Mouse (Mus musculus) gastrocnemius, postnatal 10 days (tissue): ENCODE measurements around the gene Sirt2. TPM values are rescaled to one million over a fixed set of nuclear protein-coding genes. Genes with fewer than 3 reads are reported as not detected.
A peak's percentile ranks its signal among the peaks of the same experiment; 100 is the strongest.

Source experiments
- DNase-seq: peaks from one replicate; pipeline ENCODE4 v3.0.0; 2021; ENCODE audit warnings: mixed read lengths
- total RNA-seq, 2 experiments: library from RNA; stranded (reverse); gene quantifications; 2 replicates each; pipeline ENCODE4 v1.2.3; 2021

Gene Sirt2
- total RNA-seq, 2 experiments from 2014 or later = 78.5 to 80.4 TPM

DNA sequence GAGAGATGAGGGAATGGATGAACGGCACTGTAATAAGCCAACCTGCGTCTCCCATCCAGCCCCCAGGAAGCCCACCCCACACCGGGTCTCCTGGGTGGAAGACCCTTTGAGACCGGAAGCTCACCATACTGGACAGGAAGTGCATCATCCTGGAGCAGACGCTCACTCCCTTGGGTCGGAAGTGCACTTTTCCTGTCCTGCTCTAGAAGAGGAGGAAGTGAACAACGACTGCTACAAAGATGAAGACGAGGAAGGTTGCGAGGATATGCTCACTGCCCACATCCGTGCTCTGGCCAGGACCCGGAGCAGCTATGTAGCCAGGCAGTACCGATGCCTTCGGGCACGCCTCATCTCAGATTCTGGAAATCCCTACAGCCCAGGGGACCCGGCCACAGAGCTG, 29.3 kb downstream of the Sirt2 start:
- no peak for DNase-seq

DNA sequence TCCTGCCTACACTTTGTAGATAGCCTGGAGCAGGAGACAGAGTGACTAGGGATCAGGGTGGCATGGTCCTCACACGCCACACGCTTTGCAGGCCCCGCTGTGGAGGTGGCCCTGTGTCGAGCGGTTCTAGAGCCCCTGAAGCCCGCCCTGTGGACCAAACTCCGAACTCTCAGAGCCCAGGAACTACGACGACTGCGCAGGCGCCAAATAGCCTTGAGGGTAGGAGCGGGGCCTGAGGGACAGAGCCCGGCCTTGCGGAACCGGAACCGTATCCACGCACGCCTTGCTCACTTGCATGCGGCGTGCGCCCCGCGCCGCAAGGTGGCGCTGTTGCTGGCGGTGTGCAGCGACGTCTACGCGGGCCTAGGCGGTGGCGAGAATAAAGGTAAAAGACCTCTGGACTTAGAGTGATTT, 30.0 kb downstream of the Sirt2 start:
- DNase-seq = peak; percentile 87

DNA sequence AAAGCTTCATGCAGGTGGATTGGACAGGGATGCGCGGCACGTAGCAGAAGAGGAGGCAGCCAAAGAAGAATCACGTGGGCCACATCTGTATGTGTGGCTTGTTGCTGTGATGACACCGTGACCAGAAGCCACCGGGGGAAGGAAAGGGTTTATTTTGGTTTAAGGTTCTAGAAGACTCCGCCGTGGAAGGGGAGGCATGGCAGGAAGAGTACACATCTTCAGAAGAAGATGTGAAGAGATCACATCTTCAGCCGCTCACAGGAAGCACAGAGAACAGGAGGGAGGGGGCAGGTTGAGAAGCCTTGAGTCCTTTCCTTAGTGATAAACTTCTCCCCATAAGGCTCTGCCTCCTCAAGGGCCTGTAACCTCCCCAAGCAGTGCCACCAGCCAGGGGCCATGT, 33.5 kb downstream of the Sirt2 start:
- DNase-seq = no peak

DNA sequence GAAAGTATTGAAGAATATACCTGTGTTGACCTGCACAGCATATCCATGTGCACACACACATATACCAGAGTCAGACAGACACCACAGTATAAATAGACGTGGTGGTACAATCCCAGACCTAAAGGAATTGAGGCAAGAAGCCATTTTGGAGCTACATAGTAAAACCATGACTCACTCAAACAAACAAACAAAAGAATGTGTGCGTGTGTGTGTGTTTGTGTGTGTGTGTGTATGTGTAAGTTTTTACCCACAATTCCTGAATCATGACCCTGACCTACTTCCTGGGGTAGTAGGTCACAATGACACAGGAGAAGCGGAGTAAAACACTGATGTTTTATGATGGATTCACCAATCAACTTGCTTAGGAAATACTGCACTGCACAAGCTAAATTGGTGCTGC, 34.9 kb downstream of the Sirt2 start:
- DNase-seq = no peak

DNA sequence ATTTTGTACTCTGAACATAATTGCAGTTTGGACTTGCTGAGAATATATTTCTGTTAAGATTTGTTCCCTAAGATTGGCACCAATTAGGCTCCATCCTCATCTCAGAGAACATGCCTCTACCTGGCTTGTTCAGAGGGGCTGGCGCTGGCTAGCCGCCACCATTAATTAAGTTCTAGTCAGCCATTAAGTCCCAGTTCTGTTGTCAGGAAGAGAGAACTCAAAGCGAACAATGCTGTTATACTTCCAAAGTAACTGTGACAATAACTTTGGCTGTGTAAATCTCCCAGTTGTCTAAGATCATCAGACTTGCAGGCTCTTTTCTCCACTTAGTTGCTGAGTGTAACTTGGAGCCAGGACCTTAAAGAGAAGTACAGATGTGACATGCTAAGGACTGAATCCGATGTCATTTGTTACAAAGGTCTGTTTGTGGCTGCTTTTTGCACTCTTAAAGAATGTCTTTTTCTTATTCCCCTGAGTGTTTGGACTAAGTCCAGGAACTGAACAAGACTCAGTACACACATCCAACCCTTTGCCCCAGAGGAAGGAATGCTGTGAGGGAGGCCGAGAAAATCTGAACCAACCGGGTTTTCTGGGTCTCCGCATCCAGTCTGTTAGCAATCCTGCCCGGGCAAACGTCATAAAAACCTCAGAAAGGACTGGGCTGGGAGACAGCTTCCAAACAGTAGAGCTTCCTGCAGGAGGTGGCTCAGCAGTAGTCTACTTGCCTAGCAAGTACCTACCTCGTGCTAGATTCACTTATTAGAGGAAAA, 35.6 kb downstream of the Sirt2 start:
- no peak for DNase-seq

DNA sequence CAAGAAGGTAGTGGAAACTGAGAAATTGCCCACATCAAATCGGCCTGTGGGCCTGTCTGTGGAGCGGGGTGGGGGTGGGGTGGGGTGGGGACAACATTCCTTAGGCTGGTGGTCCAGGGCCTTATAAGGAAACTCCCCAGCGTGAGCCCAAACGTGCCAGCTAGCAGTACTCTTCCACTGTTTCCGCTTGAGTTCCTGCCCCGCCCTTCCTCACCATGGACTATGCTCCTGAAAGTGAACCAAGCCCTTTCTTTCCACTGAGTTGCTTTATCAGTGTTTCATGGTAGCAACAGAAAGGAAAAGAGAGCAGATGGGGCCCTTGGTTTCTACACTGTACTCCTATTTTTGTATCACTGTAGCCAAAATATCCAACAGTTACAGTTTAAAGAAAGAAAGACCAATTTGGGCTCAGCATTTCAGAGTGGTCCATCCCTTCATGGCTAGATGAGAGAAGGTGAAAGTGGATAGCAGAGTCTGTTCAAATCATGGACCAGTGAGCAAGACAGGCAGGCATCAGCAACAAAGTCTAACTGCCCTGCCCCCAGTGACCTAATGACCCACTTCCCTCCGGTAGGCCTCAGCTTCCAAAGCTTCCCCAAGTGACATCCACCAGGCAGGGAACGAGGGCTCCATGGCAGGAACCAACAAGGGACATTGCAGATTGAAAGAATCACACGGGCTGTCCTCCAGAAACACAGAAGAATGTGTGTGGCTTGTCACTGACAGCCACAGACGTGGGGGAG, 36.5 kb downstream of the Sirt2 start:
- no peak for DNase-seq

DNA sequence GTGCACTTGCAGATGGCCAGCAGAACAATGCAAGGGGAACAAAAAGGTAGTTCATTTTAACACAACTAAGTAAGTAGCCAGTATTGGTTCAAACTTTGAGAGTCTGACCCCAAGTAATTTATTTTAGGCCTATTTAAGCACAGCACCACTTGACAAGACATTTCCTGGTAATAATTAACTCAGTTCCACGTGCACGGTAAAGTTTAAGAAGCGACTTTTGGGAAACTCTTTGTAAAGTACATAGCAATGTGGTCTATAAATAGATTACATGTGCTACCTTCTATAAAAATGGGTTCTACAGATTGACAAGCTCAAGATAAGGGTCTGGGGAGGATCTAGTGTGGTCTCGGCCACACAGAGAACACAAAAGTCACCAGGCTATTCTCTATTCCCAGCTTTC, 37.2 kb downstream of the Sirt2 start:
- no peak for DNase-seq

DNA sequence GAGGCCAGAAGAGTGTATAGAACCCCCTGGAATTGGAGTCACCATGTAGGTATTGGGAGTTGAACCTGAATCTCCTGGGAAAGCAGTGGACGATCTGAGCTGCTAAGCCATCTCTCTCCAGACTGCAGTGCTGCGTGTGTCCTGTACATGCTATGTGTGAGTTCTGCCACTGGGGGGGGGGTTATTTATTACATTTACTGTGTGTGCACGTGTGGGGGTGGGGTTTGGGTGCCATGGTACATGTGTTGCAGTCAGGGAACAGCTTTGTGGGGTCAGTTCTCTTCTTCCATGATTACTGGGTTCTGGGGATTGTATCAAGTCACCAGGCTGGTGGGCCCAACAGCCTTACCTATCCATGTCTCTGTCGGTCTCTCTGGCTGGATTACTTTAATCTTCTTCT, 40.3 kb downstream of the Sirt2 start:
- no peak for DNase-seq

DNA sequence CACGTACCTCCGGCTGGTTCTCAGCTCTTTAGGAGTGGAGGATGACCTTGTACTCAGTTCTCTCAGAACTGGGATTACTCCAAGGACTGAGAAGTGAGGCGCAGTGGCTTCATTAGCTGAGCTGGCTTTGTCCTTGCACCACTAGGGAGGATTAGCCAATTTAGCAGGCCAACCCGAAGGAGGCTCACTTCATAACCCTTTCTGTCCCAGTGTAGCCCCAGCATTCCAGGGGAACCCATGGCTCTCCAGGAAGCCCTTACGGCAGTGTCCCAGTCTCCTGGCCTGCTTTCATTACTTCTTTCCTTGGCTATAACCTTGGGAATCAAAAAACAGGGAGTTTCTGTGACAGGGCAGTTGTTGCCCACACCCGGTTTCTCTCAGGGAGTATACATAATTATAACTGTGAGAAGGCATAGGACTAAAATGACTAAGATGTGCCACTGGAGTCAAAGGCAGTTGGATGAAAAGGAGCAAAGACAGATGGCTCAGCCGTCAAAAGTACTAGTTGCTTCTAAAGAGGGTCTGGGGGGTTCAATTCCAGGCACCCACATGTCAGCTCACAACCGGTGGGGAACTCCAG, 41.2 kb downstream of the Sirt2 start:
- DNase-seq = no peak

DNA sequence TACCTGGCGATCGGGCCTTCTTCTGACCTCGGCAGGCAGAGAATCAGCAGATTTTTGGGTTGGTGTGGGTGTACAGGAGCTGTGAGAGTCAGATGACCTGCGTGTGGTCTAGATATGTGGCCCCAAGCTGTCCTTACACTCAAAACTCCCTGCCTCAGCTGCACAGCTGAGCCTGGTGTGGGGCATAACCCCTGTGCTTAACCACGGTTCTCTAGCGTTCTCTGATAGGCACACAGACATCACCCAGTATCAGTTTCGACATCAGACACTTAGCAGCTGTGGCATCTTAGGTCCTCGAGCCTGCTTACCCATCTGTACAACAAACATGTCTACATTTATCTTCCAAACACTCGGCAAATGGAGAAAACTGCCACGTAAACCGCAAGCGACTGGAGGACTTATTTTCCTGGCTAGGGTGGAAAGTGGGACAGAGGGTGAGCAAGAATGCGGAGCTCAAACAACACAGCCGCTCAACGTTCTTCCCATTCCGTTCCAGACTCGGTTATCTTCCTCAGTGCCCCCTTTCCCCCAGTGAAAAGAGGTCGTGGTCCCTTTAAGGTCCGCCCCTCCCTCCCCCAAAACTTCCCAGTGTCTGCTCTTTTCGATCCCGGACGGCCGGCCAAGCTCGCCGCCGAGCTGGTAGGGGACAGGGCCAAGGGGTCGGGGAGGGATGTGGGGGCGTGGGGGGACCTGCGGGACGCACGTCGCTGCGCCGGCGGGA, 41.8 kb downstream of the Sirt2 start, which contains the start of gene Hnrnpl:
Hnrnpl (plus strand) TSS at position 321 of the 721 bp plus-strand sequence.
- no peak for DNase-seq

DNA sequence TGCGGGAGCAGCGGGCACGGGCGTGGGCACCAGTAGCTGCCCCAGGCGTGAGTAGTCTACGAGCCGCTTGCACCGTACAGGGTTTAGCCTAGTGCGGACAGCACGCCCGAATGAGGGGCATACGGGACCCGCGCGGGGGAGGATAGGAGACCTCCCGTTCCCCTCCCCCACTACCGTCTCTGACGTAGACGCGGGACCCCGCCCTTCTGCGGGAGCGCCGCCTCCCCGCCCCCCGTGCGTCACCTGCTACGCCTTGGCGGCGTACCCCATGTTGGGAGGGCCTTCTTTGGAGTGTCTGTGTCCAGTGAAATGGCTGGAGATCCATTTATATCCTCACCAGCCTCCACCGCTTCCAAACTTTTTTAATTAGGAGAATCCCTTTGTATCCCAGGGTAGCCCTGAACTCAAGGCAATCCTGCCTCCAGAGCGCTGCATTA, 42.4 kb downstream of the Sirt2 start:
- peak; percentile 98 for DNase-seq

DNA sequence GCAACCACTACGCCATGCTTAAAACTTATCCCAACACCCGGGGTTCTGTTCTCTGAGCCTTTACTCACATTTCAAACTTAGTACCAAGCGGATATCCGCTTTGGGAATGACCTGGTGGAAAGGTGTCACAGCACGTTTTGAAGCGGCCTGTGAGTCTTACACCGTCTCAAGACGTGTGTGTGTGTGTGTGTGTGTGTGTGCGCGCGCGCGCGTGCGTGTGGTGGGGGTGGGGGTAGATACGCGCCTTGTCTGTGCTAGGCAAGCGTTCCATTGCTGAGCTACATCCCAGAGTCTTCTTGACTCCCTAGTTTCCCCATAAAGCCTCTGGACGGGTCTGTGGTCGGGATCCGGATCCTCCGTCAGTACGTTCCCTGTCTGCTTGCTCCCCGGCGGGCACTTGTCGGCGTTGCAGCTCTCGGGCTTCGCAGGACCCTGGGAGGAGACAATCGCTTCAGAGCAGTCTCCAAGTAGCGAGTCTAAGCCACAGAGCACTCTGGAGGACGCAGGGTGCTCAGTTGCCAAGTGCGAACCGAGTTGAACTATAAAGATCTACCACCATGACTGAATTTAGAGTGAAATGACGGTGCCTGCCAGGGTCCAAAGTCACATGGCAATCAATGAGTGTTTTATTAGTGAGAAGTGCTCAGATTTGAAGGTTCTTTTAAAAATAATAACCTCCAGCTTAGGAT, 43.0 kb downstream of the Sirt2 start:
- DNase-seq = peak; percentile 68

DNA sequence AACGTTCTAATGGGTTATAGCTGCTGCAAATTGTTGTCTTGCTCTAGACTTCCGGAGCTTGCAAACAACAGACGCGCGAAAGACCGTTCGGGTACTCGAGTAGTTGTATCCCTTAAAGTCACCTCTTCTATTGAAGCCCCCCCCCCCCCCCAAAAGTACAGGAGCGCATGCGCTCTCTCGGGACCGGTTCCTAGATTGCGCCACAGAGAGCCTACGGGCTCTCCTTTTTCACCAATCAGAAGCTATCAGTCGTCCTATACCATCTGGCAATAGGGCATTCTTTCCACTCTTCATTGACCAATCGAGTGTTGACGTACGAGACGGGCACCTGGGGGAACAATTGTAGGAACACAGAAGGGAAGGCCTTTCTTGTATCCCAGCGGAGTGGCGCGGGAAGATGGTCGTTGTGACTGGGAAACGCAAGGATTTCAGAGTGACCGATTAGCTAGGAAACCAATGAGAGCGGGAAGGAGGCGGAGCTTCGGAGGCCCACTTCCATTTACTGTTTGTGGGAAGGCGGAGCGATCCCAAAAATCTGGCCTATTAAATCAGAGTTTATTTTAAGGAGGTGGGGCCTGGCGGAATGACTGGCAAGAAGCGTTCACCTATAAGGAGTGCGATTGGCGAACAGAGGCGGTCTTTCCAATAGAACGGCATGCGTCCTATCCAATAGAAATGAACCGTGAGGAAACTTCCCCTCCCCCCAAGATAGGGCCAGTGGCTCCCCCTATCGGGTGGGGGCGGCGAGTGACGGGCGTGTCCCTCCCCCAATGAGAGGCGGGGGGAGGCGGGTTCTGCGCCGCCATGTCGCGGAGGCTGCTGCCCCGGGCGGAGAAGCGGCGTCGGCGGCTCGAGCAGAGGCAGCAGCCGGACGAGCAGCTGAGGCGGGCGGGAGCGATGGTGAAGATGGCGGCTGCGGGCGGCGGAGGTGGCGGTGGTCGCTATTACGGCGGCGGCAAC, 43.9 kb downstream of the Sirt2 start:
- peak; percentile 98 for DNase-seq

DNA sequence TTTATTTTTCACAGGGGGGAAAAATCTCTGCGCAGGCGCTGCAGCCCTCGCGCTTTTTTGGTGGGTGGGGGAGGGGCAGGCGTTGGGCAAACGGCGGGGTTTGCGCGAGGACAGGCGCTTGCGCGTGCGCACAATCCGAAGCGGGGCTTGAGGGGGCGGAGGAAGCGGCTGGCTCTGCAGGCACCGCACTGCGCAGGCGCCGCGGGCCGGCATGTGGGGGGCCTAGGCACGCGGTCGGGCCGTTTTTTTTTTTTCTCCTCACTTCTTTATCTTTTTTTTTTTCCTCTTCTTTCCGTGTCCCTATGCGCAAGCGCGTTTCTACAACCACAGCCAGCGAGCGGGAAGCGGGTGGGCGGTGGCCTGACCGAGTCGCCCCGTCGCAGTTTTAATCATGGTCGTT, 44.7 kb downstream of the Sirt2 start:
- peak; percentile 97 for DNase-seq

DNA sequence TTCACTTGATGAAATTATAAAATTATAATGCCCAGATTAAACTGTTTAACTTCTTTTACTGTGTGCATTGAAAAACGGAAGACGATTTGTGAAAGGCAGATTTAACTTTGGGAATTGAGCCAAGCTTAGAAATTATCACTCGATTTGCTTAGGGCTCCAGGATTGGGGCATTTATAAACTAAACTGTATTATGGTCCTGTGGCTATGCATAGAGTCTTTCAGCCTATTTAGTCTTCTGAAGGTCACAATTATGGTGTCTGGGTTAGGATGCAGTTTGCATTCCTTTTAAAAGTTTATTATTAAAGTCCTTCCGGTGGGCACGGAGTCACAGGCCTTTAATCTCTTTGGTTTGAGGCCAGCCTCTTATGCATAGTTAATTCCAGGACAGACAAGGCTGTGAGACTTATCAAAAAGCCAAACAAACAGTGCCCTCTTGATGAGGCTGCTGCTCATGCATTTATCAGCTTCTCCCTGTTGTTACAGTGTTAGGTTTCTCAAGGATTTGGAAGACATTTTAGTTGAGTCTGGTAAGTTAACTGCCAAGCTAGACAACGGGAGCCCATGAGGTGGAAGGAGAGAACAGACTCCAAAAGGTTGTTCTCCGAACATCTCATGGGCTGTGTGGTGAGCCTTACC, 45.2 kb downstream of the Sirt2 start:
- DNase-seq = no peak

DNA sequence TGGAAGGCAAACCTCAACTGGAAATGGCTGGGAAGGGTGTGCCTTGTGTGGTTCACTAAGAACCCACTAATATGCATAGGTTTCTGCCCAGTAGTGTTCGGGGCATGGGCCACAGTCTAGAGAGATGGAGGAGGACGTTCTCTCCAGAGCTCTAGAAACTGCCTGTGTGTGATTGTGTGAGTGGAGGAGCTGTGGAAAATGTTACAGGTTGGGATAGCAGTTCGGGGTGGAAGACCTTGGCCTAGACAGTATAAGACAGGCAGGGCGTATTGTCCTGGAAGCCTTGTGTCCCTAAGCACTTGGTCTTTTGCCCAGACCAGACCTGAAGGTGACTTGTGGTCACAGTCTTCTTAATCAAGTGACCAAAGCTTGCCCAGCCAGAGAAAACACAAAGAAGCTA, 45.9 kb downstream of the Sirt2 start:
- no peak for DNase-seq

DNA sequence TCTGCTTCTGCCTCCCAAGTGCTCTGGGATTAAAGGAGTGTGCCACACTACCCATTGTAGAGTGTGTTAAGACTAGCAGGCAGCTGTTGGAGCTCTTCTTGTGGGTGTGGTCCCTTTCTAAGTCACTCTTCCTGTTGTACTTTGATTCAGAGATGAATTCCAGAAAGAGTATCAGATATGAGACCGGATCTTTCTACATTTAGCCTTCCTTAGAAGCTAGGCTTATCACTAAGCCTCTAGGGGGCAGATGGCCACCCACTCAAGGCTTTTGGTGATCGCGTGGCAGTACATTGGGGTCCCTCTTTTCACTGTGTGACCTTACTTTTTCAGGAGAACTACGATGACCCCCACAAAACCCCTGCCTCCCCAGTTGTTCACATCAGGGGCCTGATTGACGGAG, 46.4 kb downstream of the Sirt2 start:
- no peak for DNase-seq

DNA sequence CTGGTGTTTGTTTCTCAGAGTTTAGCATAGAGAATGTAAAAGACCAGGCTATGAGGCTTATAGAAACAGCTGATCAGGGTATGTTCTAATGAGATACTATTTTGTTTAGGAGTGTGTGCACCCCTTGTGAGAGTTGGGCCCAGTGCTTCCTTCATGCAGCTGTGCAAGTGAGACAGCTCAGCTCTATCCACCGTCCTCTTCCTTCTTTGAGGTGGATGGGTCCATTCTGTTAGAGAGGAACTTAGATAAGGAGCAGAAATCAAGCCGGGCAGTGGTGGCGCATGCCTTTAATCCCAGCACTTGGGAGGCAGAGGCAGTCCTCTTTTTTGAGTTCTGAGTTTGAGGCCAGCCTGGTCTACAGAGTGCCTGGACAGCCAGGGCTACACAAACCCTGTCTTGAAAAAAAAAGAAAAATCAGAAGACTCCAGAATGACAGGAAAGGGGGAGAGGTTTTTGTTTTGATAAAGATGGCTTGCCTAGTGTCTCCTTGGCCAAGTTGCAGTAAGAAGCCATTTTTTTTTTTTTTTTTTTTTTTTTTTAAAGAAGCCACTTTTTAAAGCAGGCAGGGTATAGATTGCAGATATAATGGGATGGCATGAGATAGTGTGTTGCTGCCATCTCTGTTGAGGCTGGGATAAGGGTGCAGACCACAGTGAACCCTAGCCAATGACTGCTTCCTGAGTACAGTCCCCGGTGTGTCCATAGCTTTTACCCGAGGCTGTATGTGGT, 47.9 kb downstream of the Sirt2 start:
- no peak for DNase-seq

DNA sequence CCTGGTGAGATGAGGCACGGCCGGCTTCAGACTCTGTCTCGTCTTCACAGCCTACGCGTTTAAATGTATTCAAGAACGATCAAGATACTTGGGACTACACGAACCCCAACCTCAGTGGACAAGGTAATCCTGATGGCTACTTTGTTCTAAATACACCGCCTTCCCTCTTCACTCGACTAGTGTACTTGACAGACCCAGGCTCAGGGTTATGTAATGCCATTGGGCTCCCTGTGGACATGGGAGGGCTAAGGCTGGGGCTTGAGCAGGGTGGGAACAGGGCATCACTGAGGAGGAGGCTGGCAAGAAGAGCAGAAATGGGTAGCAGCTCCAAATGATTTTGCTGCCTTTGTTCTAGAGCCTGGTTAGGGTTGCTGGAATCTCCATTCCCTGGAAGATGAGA, 48.7 kb downstream of the Sirt2 start:
- DNase-seq = no peak

DNA sequence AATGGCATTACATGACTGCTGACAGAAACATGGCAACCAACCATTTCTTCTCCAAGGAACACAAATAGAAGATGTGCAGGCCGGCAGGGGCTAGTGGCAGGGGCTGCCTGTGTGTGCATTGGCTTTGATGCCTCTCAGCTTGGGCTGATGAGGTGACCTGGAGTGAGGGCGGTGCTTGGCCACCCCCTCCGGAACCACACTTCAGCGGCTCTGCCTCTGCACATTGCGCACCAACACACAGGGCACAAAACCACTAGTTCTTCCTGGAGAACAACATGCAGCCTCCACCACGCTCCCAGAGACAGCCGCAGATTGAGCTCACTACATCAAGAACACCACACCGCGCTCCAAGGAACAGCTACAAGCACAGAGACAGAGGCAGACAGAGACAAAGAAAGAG, 49.7 kb downstream of the Sirt2 start:
- no peak for DNase-seq
